Mouse (Mus musculus): ENCODE results near the gene Gm7694. TPM values are rescaled to one million over a fixed set of nuclear protein-coding genes. Genes with fewer than 3 reads are reported as not detected.
A peak's percentile ranks its signal among the peaks of the same experiment; 100 is the strongest.

The Gm7694 gene
- polyA plus RNA-seq, 2 experiments, result 0.94 to 1.5 TPM

- no peaks in the 10 kb centered on the region for H3K27me3 ChIP-seq (ENCODE audit: control insufficient read depth, insufficient read depth, low read length)
- H3K4me1 ChIP-seq (replicated peaks; ENCODE audit: control insufficient read depth in 2 of 2, insufficient read depth in 2 of 2, low read length in 1 of 2), result peaks cover 0 to 2% of the 10 kb centered on the region in 2 experiments; a peak in 1 of 4 replicates
- ATAC-seq (ENCODE audit: insufficient read depth), result no peak
- no peak overlapping the region for H3K4me3 ChIP-seq (ENCODE audit: insufficient read depth in 1 of 2, low read depth in 2 of 2, low read length in 2 of 2)
- no peak for DNase-seq (ENCODE audit: low read depth in 3 of 3, low spot score in 3 of 3)
- H3K9ac ChIP-seq (replicated peaks), result no peak overlapping the region
- H3K4me2 ChIP-seq (ENCODE audit: low read depth), result no peak overlapping the region
- H3K36me3 ChIP-seq (replicated peaks; ENCODE audit: control insufficient read depth, insufficient read depth, low read depth), result no peaks in the 10 kb centered on the region
- no peak overlapping the region for H3K27ac ChIP-seq
- WGBS (ENCODE audit: insufficient replicate concordance), result 71% methylated on average over 15 of the region's 15 CpGs
- TF ChIP-seq CTCF (IDR thresholded peaks at IDR 0.05; ENCODE audit: low read depth) (no peak), EP300 (IDR thresholded peaks at IDR 0.05; ENCODE audit: low read depth) (no peak)
- no peaks in the 10 kb centered on the region for H3K9me3 ChIP-seq (ENCODE audit: control insufficient read depth, low read length)
These were observed 11.2 kb downstream of the Gm7694 start for GRCm38 (mm10) chr1:170294786-170295570.

GRCm38 (mm10) chr1:170293257-170293656 lies 12.9 kb downstream of the Gm7694 start:
- Histone ChIP-seq H3K4me3 (ENCODE audit: insufficient read depth in 1 of 2, low read depth in 2 of 2, low read length in 2 of 2) (no peak overlapping the region), H3K27ac (no peak overlapping the region), H3K27me3 (ENCODE audit: control insufficient read depth, insufficient read depth, low read length) (no peaks in the 10 kb centered on the region), H3K9me3 (ENCODE audit: control insufficient read depth, low read length) (no peaks in the 10 kb centered on the region), H3K36me3 (replicated peaks; ENCODE audit: control insufficient read depth, insufficient read depth, low read depth) (no peaks in the 10 kb centered on the region), H3K9ac (replicated peaks) (no peak overlapping the region), H3K4me1 (replicated peaks; ENCODE audit: control insufficient read depth in 2 of 2, insufficient read depth in 2 of 2, low read length in 1 of 2) (peaks cover 0 to 2% of the 10 kb centered on the region in 2 experiments; a peak in 1 of 4 replicates), H3K4me2 (ENCODE audit: low read depth) (no peak overlapping the region)
- DNase-seq (ENCODE audit: low read depth in 3 of 3, low spot score in 3 of 3), result no peak
- WGBS (ENCODE audit: insufficient replicate concordance), result 60% methylated on average over 5 of the region's 5 CpGs
- ATAC-seq (ENCODE audit: insufficient read depth), result no peak
- TF ChIP-seq EP300 (IDR thresholded peaks at IDR 0.05; ENCODE audit: low read depth) (no peak), CTCF (IDR thresholded peaks at IDR 0.05; ENCODE audit: low read depth) (no peak)

- H3K9me3 ChIP-seq (ENCODE audit: control insufficient read depth, low read length), result no peaks in the 10 kb centered on the region
- H3K4me2 ChIP-seq (ENCODE audit: low read depth), result no peak overlapping the region
- DNase-seq (ENCODE audit: low read depth in 3 of 3, low spot score in 3 of 3), result no peak
- H3K36me3 ChIP-seq (replicated peaks; ENCODE audit: control insufficient read depth, insufficient read depth, low read depth), result no peaks in the 10 kb centered on the region
- no peak for ATAC-seq (ENCODE audit: insufficient read depth)
- H3K27me3 ChIP-seq (ENCODE audit: control insufficient read depth, insufficient read depth, low read length), result no peaks in the 10 kb centered on the region
- H3K9ac ChIP-seq (replicated peaks), result no peak overlapping the region
- H3K4me1 ChIP-seq (replicated peaks; ENCODE audit: control insufficient read depth in 2 of 2, insufficient read depth in 2 of 2, low read length in 1 of 2), result peaks cover 0 to 2% of the 10 kb centered on the region in 2 experiments; a peak in 1 of 4 replicates
- H3K27ac ChIP-seq, result no peak overlapping the region
- 43% methylated on average over 9 of the region's 9 CpGs for WGBS (ENCODE audit: insufficient replicate concordance)
- H3K4me3 ChIP-seq (ENCODE audit: insufficient read depth in 1 of 2, low read depth in 2 of 2, low read length in 2 of 2), result no peak overlapping the region
- peak; percentile 47 for TF ChIP-seq CTCF (IDR thresholded peaks at IDR 0.05; ENCODE audit: low read depth)
- TF ChIP-seq EP300 (IDR thresholded peaks at IDR 0.05; ENCODE audit: low read depth), result no peak
These were observed 13.7 kb downstream of the Gm7694 start for GRCm38 (mm10) chr1:170292239-170292951.

GRCm38 (mm10) chr1:170282415-170283129 lies 23.6 kb downstream of the Gm7694 start:
- no peaks in the 10 kb centered on the region for H3K27me3 ChIP-seq (ENCODE audit: control insufficient read depth, insufficient read depth, low read length)
- ATAC-seq (ENCODE audit: insufficient read depth) (no peak), DNase-seq (ENCODE audit: low read depth in 3 of 3, low spot score in 3 of 3) (peak in 2 of 3 experiments; percentile 7 to 27)
- H3K27ac ChIP-seq, result no peak overlapping the region
- TF ChIP-seq CTCF (IDR thresholded peaks at IDR 0.05; ENCODE audit: low read depth) (no peak), EP300 (IDR thresholded peaks at IDR 0.05; ENCODE audit: low read depth) (no peak)
- H3K36me3 ChIP-seq (replicated peaks; ENCODE audit: control insufficient read depth, insufficient read depth, low read depth), result no peaks in the 10 kb centered on the region
- H3K4me1 ChIP-seq (replicated peaks; ENCODE audit: control insufficient read depth in 2 of 2, insufficient read depth in 2 of 2, low read length in 1 of 2), result no peaks in the 10 kb centered on the region
- no peaks in the 10 kb centered on the region for H3K9me3 ChIP-seq (ENCODE audit: control insufficient read depth, low read length)
- H3K4me2 ChIP-seq (ENCODE audit: low read depth), result no peak overlapping the region
- no peak overlapping the region for H3K4me3 ChIP-seq (ENCODE audit: insufficient read depth in 1 of 2, low read depth in 2 of 2, low read length in 2 of 2)
- 19% methylated on average over 4 of the region's 4 CpGs for WGBS (ENCODE audit: insufficient replicate concordance)
- no peak overlapping the region for H3K9ac ChIP-seq (replicated peaks)

All from liver, embryonic 14.5 days (tissue).